Mouse (Mus musculus): ENCODE results near the gene Nrd1.

DNA sequence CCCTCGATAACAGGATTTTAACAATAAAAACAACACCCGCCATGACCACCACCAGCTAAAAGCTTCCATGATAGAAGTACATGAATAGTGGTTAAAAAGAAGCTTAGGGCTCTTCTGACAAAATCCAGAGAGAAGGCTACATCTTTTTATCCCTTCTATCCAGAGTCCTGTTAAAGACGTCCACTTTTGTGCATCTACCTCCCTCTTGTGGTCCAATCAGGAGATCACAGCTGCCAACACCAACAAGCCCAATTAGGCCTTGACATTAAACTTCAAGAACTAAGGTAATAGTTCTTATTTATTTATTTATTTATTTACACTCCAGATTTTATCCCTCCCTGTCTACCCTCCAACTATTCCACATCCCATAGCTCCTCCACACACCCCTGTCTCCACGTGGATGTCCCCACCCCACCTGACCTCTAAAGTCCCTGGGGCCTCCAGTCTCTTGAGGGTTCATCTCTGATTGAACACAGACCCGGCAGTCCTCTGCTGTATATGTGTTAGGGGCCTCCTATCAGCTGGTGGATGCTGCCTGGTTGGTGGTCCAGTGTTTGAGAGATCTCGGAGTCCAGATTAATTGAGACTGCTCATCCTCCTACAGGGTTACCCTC, 23.9 kb upstream of the Nrd1 start:
- TF ChIP-seq EP300 (IDR thresholded peaks at IDR 0.05; ENCODE audit: low read depth) (no peak), CTCF (IDR thresholded peaks at IDR 0.05; ENCODE audit: low read depth) (peak; percentile 92)

Data from heart, postnatal 0 days (tissue).